Mouse (Mus musculus): ENCODE data around the gene Serpina3a. TPM values are rescaled to one million over a fixed set of nuclear protein-coding genes. Genes with fewer than 3 reads are reported as not detected.
"Not testable (repeated sequence)": the region's sequence is repeated elsewhere in the genome, so short reads cannot be mapped to it uniquely, and the experiment has no call there.

Serpina3a gene
- not detected in 2 replicates for polyA plus RNA-seq (2012)

- TF ChIP-seq GATA1 (IDR thresholded peaks at IDR 0.05; ENCODE audit: low read length) = not testable (repeated sequence)
These were observed at the start of gene Serpina3a for GRCm38 (mm10) chr12:104112333-104112732. TSS of gene Serpina3a (plus strand) at chr12:104112724.

- no peak for TF ChIP-seq GATA1 (IDR thresholded peaks at IDR 0.05; ENCODE audit: low read length)
These were observed 48.0 kb upstream of the Serpina3a start for GRCm38 (mm10) chr12:104064532-104064931.

DNA sequence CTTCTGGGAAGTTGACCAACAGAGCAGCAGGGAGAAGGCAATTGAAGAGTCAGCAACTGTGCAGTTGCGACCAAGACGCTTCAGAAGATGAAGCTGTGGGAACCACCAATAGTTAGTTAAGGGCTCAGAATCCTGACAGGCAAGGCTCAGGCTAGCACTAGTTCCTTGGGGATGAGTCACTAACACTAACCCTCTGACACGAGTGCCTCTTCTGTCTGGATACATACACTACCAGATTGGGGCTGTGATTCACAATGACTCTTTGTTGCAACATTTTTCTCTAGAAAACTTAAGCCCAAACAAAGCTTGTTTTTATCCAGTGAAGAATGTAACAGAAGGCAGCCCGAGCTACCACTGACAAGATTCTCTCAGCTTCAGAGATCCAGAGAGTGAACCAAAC is 47.5 kb upstream of the Serpina3a start:
- no peak for TF ChIP-seq GATA1 (IDR thresholded peaks at IDR 0.05; ENCODE audit: low read length)

GRCm38 (mm10) chr12:104066241-104066640 is 46.3 kb upstream of the Serpina3a start:
- TF ChIP-seq GATA1 (IDR thresholded peaks at IDR 0.05; ENCODE audit: low read length) = no peak

GRCm38 (mm10) chr12:104067549-104067948 is 45.0 kb upstream of the Serpina3a start:
- TF ChIP-seq GATA1 (IDR thresholded peaks at IDR 0.05; ENCODE audit: low read length) = no peak

DNA sequence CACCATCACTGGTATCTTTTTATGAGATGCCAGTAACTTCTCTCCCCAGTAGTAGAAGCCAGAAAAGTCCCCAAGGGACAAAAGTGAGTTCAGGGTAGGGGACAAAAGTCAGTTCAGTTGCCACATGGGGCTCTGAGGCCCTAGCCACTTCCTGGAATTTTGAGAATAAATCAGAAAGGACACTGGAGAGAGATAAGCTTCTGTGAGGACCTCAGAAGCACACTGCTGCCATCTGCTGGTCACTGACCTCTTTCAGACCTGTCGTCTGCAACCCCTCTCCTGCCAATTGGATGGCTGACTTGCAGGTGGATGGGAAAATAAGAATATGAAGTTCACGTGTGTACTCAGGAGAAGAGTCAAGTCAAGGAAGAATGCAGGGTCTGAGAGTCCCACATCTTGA is 42.9 kb upstream of the Serpina3a start:
- TF ChIP-seq GATA1 (IDR thresholded peaks at IDR 0.05; ENCODE audit: low read length) = no peak

DNA sequence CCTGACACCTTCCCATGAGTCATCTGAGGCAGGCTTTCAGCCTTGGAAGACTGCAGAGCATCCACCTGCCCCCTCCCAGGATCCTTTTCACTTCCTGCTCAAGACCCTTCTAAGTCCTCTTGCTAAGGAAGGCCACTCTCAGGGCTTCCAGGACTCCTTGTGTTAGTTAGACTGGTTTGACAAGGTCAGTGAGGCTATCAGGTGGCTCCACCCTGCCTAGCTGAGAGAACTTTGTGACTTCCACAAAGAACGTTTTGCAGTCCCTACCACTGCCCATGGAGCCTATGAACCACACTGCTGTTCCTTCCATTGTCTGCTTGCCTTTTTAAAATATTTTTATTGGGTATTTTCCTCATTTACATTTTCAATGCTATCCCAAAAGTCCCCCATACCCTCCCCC is 40.8 kb upstream of the Serpina3a start:
- TF ChIP-seq GATA1 (IDR thresholded peaks at IDR 0.05; ENCODE audit: low read length) = no peak

GRCm38 (mm10) chr12:104072286-104072685 is 40.2 kb upstream of the Serpina3a start:
- no peak for TF ChIP-seq GATA1 (IDR thresholded peaks at IDR 0.05; ENCODE audit: low read length)

GRCm38 (mm10) chr12:104090119-104090518 is 22.4 kb upstream of the Serpina3a start:
- no peak for TF ChIP-seq GATA1 (IDR thresholded peaks at IDR 0.05; ENCODE audit: low read length)

DNA sequence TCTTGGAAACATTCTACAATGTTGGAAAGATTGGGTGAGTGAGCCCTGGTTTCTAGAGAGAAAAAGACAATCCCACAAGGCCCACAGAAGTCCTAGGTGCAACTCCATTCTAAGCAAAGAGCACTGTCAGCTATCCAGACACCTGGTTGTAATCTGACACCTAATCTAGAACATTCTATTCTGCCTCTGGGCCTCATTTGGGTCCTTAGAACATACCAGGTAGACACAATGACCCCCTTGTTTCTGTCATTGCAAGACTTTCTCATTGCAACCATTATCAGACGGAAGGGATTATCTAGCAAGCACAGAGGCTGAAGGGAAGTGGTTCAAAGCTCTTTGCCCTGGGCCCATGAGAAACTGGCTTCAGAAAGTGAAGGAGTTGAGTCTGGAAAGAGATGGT is 21.2 kb upstream of the Serpina3a start:
- TF ChIP-seq GATA1 (IDR thresholded peaks at IDR 0.05; ENCODE audit: low read length) = no peak

GRCm38 (mm10) chr12:104100768-104101167 is 11.8 kb upstream of the Serpina3a start, which contains the start of gene Serpina5:
TSS of gene Serpina5 (plus strand) at chr12:104101113.
- TF ChIP-seq GATA1 (IDR thresholded peaks at IDR 0.05; ENCODE audit: low read length) = no peak

DNA sequence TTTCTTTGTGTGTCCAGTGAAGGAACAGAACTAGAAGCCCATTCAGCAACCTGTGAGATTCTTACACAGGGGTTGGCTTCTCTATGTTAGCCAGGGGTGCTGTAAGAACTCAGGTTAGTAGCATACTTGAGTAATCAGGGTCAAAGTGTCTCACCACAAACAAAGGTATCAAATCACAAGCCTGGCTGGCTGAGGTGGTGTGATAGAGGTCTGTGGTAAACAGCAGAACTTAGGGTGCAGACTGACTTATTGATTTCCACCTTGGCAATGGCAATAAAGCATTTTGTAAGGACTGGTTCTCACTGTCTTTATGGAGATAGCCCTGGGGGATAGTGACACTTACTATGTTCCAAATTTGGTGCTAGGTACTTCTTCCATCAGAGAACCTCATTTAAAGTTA is 6.7 kb upstream of the Serpina3a start:
- TF ChIP-seq GATA1 (IDR thresholded peaks at IDR 0.05; ENCODE audit: low read length) = no peak

DNA sequence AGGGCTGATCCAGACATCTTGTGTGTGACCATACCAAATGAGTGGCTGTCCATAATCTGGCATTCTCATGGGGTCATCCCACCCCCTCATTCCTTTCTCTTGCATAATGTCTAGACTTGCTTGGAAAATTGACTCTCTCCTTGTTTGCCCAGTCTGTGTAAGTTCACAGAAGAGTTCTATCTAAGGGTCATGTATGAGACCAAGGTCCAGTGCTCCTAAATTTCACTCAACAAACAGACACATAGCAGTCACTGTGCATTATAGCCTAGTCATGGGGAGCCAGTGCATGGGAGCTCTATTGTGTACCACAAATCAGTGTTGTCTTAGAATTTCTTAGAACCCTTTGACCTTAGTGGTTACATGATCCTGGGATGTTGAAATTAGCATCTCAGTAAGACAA is 5.6 kb upstream of the Serpina3a start:
- TF ChIP-seq GATA1 (IDR thresholded peaks at IDR 0.05; ENCODE audit: low read length) = no peak

DNA sequence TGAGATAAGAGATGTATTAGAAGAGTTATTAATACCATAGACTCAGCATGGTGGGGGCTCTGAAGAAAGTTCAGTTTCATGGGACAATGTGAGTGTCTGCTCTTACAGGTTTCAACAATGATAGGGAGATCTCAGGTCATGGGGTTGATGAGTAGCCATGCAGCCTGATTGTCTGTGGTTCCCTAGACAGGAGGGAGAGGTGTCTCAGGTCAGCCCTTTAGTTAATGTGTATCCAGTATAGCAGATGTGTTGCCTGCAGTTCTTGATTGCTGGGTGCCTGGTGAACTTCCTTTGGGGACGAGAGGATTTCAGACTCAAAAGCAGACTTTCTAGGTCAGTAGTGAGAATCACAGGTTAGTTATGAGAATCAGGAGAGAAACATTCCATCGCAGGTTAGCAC is 4.0 kb upstream of the Serpina3a start:
- no peak for TF ChIP-seq GATA1 (IDR thresholded peaks at IDR 0.05; ENCODE audit: low read length)

DNA sequence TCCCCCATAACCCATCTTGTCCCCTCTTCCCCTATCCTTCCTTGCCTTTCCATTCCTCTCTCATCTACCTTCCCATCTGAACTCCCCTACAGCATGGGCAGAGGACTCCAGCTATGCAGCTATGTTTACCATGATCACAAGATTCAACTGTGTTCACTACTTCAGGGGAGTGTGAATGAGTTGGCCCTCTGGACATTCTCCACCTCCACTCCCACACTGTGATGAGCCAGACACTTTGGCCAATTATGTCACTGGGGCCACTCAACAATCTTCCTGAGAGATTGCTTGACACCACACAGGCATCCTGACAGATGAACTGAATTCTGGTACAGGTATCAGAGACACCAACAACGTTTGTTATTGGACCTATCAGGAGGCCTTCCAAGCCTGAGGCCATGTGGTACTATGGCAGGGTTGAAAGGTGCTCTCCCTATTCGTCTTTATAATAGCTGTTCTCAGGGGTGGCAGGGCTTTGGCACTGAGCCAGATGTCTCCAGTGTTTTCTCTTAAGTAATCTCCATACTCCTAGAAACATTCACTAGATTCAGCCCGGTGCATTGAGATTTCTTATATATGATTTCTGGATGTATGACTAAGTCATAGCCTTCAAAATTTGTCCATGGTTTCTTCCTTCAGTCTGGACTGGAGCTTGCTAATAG is 2.5 kb downstream of the Serpina3a start:
- no peak for TF ChIP-seq GATA1 (IDR thresholded peaks at IDR 0.05; ENCODE audit: low read length)

- no peak for TF ChIP-seq GATA1 (IDR thresholded peaks at IDR 0.05; ENCODE audit: low read length)
These were observed 10.6 kb downstream of the Serpina3a start for GRCm38 (mm10) chr12:104123097-104123496.

GRCm38 (mm10) chr12:104123996-104124395 is 11.5 kb downstream of the Serpina3a start:
- TF ChIP-seq GATA1 (IDR thresholded peaks at IDR 0.05; ENCODE audit: low read length) = no peak
